Mouse (Mus musculus): ENCODE measurements around the gene Ptprcap.

GRCm38 (mm10) chr19:4149764-4150461 lies 3.5 kb upstream of the Ptprcap start:
- TF ChIP-seq POLR2A (IDR thresholded peaks at IDR 0.05; ENCODE audit: insufficient read depth, low read depth, low read length) (no peak), CTCF (IDR thresholded peaks at IDR 0.05) (no peak), EP300 (IDR thresholded peaks at IDR 0.05; ENCODE audit: insufficient read depth, low read depth, low read length) (no peak)
